Mouse (Mus musculus): Measurements from ENCODE around the gene Phlpp1. TPM values are rescaled to one million over a fixed set of nuclear protein-coding genes. Genes with fewer than 3 reads are reported as not detected.

The Phlpp1 gene
- total RNA-seq (2012; rRNA removed) (5.0 and 5.8 TPM in 2 replicates), polyA plus RNA-seq (2012; ENCODE audit: insufficient read depth in 1 of 2, insufficient read length in 2 of 2, low read depth in 1 of 2, low replicate concordance in 2 of 2, missing spikeins in 1 of 2) (1 to 10 TPM in 1 of 2 experiments, not detected in 1; 9.4 TPM)

GRCm38 (mm10) chr1:106171241-106172220 lies at the start of gene Phlpp1:
Phlpp1 (plus strand) TSS chr1:106171752.
- Histone ChIP-seq H3K9me3 (replicated peaks; ENCODE audit: insufficient read depth, low read length) (no peaks in the 10 kb centered on the region), H3K4me1 (ENCODE audit: control insufficient read depth in 1 of 2, insufficient read depth in 2 of 2, low read length in 2 of 2) (peaks cover 15 to 29% of the 10 kb centered on the region in 2 experiments), H3K36me3 (ENCODE audit: control insufficient read depth in 1 of 2, insufficient read depth in 2 of 2, low read length in 2 of 2) (peaks cover 0 to 31% of the 10 kb centered on the region in 2 experiments; a peak in 2 of 4 replicates), H3K79me2 (ENCODE audit: control insufficient read depth, insufficient read depth, low read length, poor library complexity) (peaks cover 26% of the 10 kb centered on the region), H3K9ac (ENCODE audit: control insufficient read depth, low read depth, low read length, poor library complexity, severe bottlenecking) (peak within 1 kb of the TSS; percentile 82), H3K27ac (ENCODE audit: control insufficient read depth, low read depth, low read length) (peak within 1 kb of the TSS; percentile 65), H3K4me3 (ENCODE audit: control insufficient read depth in 1 of 2, insufficient read depth in 1 of 2, low read depth in 2 of 2, low read length in 2 of 2) (peak within 1 kb of the TSS; percentile 82 to 93), H3K27me3 (ENCODE audit: control insufficient read depth in 1 of 2, insufficient read depth in 2 of 2, low read length in 2 of 2) (no peaks in the 10 kb centered on the region)
- DNase-seq (ENCODE audit: low read depth, low spot score), result peak; percentile 100
- peak; percentile 25; the same call in 1 of the 2 replicates for TF ChIP-seq UBTF (IDR thresholded peaks at IDR 0.05; ENCODE audit: borderline replicate concordance, insufficient read depth, low read depth, low read length)
- peak; percentile 94 for TF ChIP-seq SIN3A (IDR thresholded peaks at IDR 0.05; ENCODE audit: low read length)
- TF ChIP-seq RAD21 (IDR thresholded peaks at IDR 0.05; ENCODE audit: low read depth, low read length), result peak; percentile 47
- TF ChIP-seq POLR2AphosphoS2 (IDR thresholded peaks at IDR 0.05; ENCODE audit: low read length), result peak; percentile 56; the same call in 1 of the 2 replicates
- peak; percentile 64 for TF ChIP-seq ZMIZ1 (IDR thresholded peaks at IDR 0.05; ENCODE audit: low read depth, low read length)
- peak in 1 of 2 experiments; percentile 36; a peak in 1 of 4 replicates for TF ChIP-seq EP300 (IDR thresholded peaks at IDR 0.05; ENCODE audit: low read depth in 1 of 2, low read length in 2 of 2)
- peak; percentile 25; the same call in 1 of the 2 replicates for TF ChIP-seq GATA1 (IDR thresholded peaks at IDR 0.05; ENCODE audit: low read depth, low read length)
- TF ChIP-seq KAT2A (conservative IDR thresholded peaks at IDR 0.05; ENCODE audit: low read depth, low read length), result peak; percentile 93
- TF ChIP-seq ELF1 (IDR thresholded peaks at IDR 0.05; ENCODE audit: low read depth, low read length), result peak; percentile 62
- TF ChIP-seq USF2 (IDR thresholded peaks at IDR 0.05; ENCODE audit: borderline replicate concordance in 1 of 2, insufficient read depth in 1 of 2, low read depth in 1 of 2, low read length in 2 of 2), result no peak
- no peak for TF ChIP-seq MAFK (IDR thresholded peaks at IDR 0.05; ENCODE audit: borderline replicate concordance, low read depth, low read length)
- peak; percentile 67 for TF ChIP-seq ETS1 (IDR thresholded peaks at IDR 0.05; ENCODE audit: low read depth, low read length)
- peak; percentile 56 for TF ChIP-seq NELFE (IDR thresholded peaks at IDR 0.05; ENCODE audit: low read depth, low read length)
- peak; percentile 58 for TF ChIP-seq ZC3H11A (IDR thresholded peaks at IDR 0.05; ENCODE audit: low read depth, low read length)
- TF ChIP-seq MYC (IDR thresholded peaks at IDR 0.05; ENCODE audit: low read depth, low read length), result peak; percentile 93
- TF ChIP-seq TCF12 (IDR thresholded peaks at IDR 0.05; ENCODE audit: low read depth, low read length), result peak; percentile 65
- TF ChIP-seq USF1 (IDR thresholded peaks at IDR 0.05; ENCODE audit: low read depth, low read length), result peak; percentile 43
- TF ChIP-seq TAL1 (IDR thresholded peaks at IDR 0.05; ENCODE audit: low read length), result no peak
- peak; percentile 73; the same call in 1 of the 2 replicates for TF ChIP-seq TBP (IDR thresholded peaks at IDR 0.05; ENCODE audit: low read depth, low read length)
- no peak for TF ChIP-seq MEF2A (IDR thresholded peaks at IDR 0.05; ENCODE audit: extremely low read depth, insufficient replicate concordance, low read depth, low read length, poor library complexity, severe bottlenecking)
- peak in 1 of 2 experiments; percentile 69; a peak in 3 of 4 replicates for TF ChIP-seq POLR2A (IDR thresholded peaks at IDR 0.05; ENCODE audit: control insufficient read depth in 1 of 2, insufficient read depth in 1 of 2, low read depth in 1 of 2, low read length in 2 of 2, poor library complexity in 1 of 2)
- no peak for TF ChIP-seq ZKSCAN1 (IDR thresholded peaks at IDR 0.05; ENCODE audit: low read depth, low read length)
- peak; percentile 74 for TF ChIP-seq NRF1 (IDR thresholded peaks at IDR 0.05; ENCODE audit: insufficient read depth, low read depth, low read length, poor library complexity, severe bottlenecking)
- no peak for TF ChIP-seq RCOR1 (IDR thresholded peaks at IDR 0.05; ENCODE audit: low read depth, low read length)
- peak; percentile 71; the same call in 1 of the 2 replicates for TF ChIP-seq E2F4 (IDR thresholded peaks at IDR 0.05; ENCODE audit: borderline replicate concordance, low read depth, low read length)
- peak; percentile 98 for TF ChIP-seq HCFC1 (IDR thresholded peaks at IDR 0.05; ENCODE audit: low read depth, low read length)
- peak; percentile 77; the same call in 1 of the 2 replicates for TF ChIP-seq BHLHE40 (IDR thresholded peaks at IDR 0.05; ENCODE audit: borderline replicate concordance, low read depth, low read length)
- peak; percentile 25; the same call in 1 of the 2 replicates for TF ChIP-seq CHD2 (IDR thresholded peaks at IDR 0.05; ENCODE audit: low read length)
- peak; percentile 74 for TF ChIP-seq SMC3 (IDR thresholded peaks at IDR 0.05; ENCODE audit: low read depth, low read length)
- TF ChIP-seq MAX (IDR thresholded peaks at IDR 0.05; ENCODE audit: low read length), result peak; percentile 73; the same call in 1 of the 2 replicates
- no peak for TF ChIP-seq POLR2AphosphoS5 (IDR thresholded peaks at IDR 0.05; ENCODE audit: borderline replicate concordance, low read depth, low read length)
- no peak; the same call in 1 of the 2 replicates for TF ChIP-seq GABPA (IDR thresholded peaks at IDR 0.05; ENCODE audit: low read depth, low read length)
- TF ChIP-seq MYB (IDR thresholded peaks at IDR 0.05; ENCODE audit: low read depth, low read length), result 0 out of 2 replicates have a peak, but pooled peaks have one; percentile 46

Data from MEL (cell line).